8 mouse cellular contexts compared by ENCODE assay signal in the genomic region with DNA sequence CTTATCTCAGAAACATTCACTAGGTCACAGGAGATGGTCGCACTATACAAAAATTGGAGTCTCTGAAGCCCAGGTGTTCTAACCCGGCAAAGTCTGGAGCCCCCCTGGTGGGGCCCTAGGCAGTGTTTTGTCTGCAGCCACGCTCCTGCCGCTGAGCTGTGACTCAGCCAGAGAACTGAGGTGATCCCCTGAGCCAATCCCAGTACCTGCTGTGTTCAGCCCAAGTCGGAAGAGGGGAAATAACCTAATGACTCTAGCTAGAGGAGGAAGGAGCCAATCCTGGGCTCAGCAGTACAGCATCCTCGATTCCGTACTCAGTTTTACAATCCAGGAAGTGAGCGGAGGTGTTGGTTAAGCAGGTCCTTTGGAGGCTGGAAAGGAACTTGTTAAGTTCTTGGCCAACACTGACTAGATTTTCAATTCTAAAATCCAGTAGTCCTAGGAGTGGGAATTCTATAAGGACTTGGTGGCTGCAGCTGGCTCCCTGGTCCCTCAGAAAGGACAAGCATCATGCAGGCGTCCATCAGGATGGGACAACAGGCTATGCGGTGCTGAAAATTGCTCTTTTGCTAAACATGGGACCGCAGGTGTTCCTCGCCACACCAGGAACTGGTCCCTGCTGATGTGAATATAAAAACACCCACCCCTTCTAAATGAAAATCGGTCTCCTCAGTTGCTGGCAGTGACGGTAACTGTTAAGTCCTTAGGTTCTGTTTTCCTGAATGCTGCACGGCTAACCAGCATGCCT. TPM values are rescaled to one million over a fixed set of nuclear protein-coding genes. Genes with fewer than 3 reads are reported as not detected.
DNase-seq lines count a peak whose midpoint lies in the region; ATAC-seq lines count a peak whose summit lies in the region.

No protein-coding gene starts in this region.

- DNase-seq in ZHBTc4 (ENCODE audit: low read depth, low spot score) = peak; percentile 94
- peak; percentile 85 to 90 for DNase-seq in cerebellum, postnatal 36 days
- peak; percentile 66 for DNase-seq in gastrocnemius, postnatal 10 days
- peak; percentile 94 for DNase-seq in induced T-regulatory cell, adult 2 months (ENCODE audit: low read depth)
- peak; percentile 75 to 88 for DNase-seq in left cerebral cortex, postnatal 10 days (ENCODE audit: extremely low spot score in 1 of 2, low spot score in 2 of 2)
- peak; percentile 88 to 89 for DNase-seq in right cerebral cortex, postnatal 10 days (ENCODE audit: low spot score in 2 of 2)
- peak; percentile 88 for DNase-seq in urinary bladder, postnatal 14 days (ENCODE audit: low spot score)

- ATAC-seq in megakaryocyte progenitor cell, adult 5-6 weeks (replicated peaks; ENCODE audit: poor library complexity) = peak; percentile 67

- intact Hi-C loops in left cerebral cortex, postnatal 10 days (cut with DNase I) = no loop called here

RNA-seq across cellular contexts. Expression of a gene that starts 19.1 kb away (rescaled TPM):
- total RNA-seq in gastrocnemius, postnatal 10 days (2021) = 10 to 100 TPM; 29.6 to 48.0 TPM
- total RNA-seq in left cerebral cortex, postnatal 10 days (2021) = 10 to 100 TPM; 14.4 to 15.4 TPM
- 3.8 and 5.3 TPM in 2 replicates for total RNA-seq in megakaryocyte progenitor cell, adult 5-6 weeks (2015)
- 5.8 and 7.8 TPM in 2 replicates for total RNA-seq in megakaryocyte progenitor cell, adult 5-6 weeks (2017)

Comparison
In these comparisons a context has a peak if more than half of its experiments do, and no peak if none do; other contexts are left out.
1. Peak in every context shown above with its lines: DNase-seq and ATAC-seq.